Mouse (Mus musculus): Measurements from ENCODE around the gene Plagl1. TPM values are rescaled to one million over a fixed set of nuclear protein-coding genes. Genes with fewer than 3 reads are reported as not detected.
"Not testable (repeated sequence)": the region's sequence is repeated elsewhere in the genome, so short reads cannot be mapped to it uniquely, and the experiment has no call there.

Plagl1 gene
- 43.8 and 47.5 TPM in 2 replicates for polyA plus RNA-seq (2012; rRNA removed)

DNA sequence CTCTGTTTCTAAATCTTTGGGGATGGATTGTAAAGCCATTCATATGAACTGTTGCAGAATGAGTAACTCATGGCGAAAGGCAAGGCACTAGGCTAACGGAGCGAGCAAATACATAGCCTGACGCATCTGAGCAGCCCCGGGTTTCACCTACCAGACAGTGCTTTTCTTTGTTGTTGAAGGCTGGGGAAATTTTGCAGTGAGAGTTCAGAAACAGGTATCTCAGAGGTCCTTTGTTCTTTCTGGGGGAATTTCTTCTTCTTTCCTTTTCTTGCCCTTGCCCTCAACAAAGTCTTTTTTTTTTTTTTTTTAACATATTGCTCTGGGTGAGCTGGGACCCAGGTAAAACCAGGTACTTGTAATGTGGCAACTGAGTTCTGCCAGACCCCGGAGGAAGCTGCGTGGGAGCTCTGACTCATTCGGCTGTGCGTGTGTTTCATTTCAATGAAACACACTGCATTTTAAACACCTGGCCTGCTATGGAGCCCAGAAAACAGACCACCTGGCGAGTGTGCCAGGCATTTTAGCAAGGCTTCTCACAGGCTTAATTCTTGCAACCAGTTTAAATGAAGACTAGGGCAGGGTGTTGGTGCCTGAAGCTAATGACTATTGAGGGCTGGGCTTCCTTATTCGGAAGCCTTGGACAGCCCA, at the start of gene Plagl1:
Gene Plagl1, plus strand, starts transcription at position 484 of the 648 bp plus-strand sequence.
- no peak for DNase-seq (ENCODE audit: low read depth)

DNA sequence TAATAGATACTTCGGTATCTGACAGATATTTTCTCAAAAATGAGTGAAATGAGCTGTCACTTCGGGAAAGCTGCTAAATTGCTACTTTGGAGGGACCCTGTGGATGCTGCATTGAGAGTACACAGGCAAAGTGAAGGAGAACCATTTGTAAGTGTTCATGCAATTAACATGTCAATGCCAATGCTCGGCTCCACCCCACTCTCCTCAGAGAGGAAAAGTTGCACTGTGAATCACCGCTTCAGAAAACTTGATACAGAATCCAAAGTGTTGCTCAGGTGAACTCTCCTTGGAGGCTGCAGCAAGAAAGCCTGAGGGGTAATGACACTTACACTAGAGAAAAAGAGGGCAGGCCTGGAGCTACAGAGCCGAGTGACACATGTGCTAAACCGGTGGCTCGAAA, 46.3 kb upstream of the Plagl1 start:
- DNase-seq (ENCODE audit: low read depth) = no peak

DNA sequence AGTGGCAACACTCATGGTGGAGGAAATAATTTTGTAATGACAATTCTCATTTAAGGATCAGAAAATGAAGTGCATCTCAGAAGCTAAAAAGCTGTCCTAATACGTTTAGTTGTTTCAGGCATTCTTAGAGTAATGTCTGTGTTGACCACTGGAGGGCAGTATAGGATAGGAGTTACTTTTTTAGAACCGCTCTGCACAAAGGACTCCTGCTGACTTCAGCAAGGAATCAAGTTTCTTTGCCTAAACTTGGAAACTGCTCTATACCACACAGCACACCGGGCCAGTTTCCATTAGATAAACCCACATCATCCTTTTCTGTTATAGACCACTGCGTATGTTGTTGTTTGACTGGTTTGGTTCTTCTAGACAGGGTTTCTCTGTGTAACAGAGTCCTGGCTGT, 43.7 kb upstream of the Plagl1 start:
- no peak for DNase-seq (ENCODE audit: low read depth)

DNA sequence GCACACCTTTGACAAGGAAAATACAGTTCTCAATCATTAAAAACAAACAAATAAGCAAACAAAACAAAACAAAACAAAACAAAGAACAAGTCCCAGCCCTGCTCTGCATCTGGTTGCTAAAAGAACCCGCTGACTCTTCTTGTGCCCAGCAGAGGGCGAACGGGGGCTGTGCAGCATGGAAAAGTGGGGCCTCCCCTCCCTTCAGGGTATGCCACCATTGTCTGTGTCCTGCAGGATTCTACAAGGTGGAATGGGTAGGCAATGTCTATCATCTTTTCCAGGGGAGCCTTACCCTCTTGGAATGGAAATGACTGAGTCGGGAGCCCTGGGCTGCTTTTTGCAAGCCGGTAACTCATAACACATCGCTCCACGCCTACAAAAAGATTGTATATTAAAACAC, 41.8 kb upstream of the Plagl1 start:
- DNase-seq (ENCODE audit: low read depth) = no peak

DNA sequence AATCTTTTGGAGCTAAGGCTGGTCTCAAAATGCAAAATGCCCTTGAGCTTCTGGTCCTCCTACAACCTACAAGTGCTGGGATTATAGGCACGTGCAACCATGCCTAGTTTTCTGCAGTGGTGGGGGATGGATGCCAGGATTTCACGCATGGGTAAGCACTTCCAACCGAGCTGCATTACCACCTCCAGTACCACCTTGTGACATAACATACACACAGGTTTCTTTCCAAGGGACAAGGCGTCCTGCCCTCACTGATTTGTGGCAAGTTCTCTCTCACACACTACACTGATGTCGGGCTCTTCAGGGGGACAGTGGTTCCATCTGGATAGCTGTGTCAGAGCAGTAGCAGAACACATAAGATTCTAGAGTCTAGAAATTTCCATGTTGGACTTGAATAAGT, 41.3 kb upstream of the Plagl1 start:
- DNase-seq (ENCODE audit: low read depth) = no peak

DNA sequence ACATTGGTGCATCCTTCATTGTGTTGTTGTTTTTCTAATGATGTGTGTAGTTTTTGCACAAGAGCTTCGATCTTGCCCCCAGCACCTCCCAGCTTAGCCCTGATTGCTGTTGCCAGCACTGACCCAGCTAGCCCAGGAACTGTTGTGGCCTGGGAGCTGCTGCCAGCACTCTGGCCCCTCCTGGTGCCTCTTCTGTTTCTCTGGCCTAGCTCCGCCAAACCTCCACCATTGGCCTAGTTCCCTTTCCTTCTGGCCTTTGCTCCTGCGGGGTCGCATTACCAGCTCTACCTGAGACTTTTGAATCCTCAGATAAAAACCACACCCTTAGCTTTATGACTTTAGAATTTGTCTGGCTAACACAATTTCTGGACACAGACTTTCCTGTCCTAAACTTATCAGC, 38.2 kb upstream of the Plagl1 start:
- no peak for DNase-seq (ENCODE audit: low read depth)

DNA sequence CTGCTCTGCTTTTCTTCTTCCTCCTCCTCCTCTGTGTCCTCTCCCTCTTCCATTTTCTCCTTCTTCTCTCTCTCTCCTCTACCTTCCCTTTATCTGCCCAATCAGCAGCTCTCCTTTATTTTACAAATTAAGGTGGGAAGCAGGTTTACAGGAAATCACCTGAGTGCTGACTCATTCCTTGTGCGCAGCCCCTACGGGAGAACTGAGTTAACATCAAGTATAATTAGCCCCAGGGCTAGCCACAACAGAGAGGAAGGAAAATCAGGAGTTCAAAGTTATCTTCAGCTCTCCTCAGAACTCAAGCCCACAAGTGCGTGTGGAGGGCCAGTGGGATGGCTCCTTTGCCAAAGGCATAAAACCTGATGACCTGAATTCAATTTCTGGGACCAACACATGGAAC, 36.3 kb upstream of the Plagl1 start:
- DNase-seq (ENCODE audit: low read depth) = not testable (repeated sequence)

DNA sequence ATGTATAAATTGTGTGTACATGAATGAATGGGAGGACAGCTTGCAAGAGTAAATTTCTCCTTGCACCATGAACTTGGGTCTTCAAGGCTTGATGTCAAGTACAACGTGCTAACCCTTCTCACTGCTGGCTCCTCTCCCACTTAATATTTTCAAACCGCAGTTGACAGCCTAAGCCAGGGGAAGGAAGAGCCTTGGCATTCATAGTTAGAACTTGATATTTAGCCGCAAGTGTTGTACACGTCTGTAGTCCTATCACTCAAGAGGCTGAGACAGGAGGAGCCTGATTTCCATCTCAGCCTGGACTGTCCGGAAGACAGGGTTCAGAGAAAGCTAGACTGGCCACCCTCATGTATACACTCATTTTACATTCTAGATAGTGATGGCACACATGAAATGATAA, 32.6 kb upstream of the Plagl1 start:
- DNase-seq (ENCODE audit: low read depth) = no peak

DNA sequence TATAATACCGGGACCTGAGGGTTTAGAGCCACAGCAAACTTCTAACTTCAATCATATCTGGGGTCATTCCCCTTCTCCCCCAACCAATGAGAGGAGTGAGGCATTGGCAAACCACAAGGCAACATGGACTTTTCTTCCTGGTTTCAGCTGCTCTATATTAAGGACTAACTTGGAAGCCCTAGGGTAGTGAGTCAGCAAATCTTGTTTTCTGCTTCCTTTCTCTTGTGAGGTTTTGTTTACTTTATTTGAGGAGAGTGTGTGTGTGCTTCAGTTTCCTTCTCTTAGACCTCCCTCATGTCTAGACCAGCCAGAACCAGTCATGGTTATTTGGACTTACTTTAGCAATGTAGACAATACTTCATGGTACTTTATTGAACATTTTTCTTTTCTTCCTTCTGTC, 32.1 kb upstream of the Plagl1 start:
- no peak for DNase-seq (ENCODE audit: low read depth)

DNA sequence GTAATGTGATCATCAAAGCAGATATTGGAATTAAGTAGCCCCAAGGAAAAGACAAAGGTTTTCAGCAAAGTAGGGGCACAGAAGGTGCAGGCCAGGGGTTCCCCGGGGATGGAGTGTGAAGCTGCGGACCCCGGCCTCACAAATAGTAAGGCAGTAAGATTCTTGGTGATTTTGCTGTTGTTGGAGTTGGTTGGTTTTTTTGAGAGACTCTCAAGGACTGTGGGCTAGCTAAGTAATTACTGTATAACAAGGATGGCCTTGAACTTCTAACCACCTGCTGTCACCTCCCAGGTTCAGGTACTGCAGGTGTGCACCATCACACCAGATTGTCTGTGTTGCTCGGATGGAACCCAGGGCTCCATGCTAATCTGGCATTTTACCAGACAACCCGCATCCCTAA, 30.9 kb upstream of the Plagl1 start:
- DNase-seq (ENCODE audit: low read depth) = no peak

DNA sequence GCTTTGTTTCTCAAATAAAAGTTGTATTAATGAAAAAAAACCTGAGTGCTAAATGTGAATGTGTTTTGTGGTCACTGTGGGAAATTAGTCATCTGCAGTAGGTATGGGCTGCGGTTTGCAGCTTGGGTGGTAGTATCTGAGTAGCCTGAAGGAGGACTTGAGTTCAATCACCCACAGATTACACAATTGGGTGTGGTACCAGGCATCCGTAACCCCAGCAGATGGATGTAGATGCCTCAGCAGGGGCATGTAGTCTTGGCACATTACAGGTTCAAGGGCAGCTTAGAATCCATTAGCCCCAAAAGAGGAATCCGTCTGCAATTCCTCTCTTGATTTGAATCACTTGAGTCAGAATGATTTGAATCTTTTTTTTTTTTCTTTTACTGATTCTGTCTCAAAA, 25.0 kb upstream of the Plagl1 start:
- DNase-seq (ENCODE audit: low read depth) = no peak

DNA sequence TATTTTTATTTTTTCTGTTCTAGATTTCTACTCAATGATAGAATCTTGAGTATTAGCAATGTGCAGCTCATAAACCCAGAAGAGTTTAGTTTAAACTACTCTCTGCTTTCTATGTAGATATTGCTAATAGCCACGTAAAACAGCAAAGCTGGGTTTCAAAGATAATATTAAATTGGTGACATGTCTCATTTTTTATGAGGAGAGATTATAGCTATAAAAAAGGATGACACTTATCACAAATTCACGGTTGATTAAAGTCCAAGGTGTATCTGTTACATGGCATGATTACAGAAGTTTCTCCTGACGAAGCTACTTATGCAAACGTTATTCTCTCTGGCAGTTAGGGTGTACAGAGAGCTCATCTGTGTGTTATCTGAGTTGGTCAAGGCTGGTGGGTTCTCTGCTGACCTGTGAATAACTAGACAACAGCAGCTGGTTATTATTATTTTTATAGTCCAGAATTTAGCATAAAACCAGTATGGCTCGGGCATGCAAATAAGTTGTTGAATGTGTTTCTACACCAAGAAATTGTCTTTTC, 20.6 kb upstream of the Plagl1 start:
- DNase-seq (ENCODE audit: low read depth) = no peak

DNA sequence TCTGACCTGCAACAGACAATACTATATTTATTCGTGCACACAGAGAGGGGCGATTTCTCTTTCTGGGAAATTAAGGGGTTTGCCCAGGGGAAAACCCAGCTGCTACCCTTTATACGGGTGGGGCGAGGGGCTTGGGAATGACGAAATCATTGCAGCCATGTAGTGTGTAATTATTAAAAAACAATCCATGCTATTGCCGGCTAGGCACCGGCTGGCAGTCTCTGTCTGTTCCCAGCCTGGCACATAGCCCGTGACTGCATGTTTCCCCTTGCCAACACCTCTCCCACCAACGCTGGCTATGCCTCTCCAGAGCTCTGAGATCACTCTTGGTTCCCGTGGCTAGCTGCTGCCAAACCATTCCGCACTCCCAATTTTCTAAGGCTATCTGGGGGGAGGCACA, 15.6 kb upstream of the Plagl1 start:
- no peak for DNase-seq (ENCODE audit: low read depth)

DNA sequence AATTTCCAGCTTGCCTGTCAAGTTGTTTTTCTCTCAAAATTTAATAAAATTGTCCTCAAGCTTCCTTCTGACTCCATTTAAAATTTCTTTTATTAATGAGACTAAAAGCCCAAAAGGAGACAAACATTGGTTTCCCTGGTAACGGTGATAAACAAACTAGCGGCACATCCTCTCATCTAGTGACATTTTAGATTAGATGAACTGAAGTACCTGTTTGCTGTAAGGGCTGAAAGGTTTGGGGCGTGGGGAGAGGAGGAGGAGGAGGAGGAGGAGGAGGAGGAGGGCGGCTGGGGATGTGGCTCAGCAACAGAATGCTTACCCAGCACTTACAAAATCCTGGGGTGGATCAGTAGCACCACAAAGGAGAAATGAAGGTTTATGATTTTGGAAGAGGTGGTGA, 12.5 kb upstream of the Plagl1 start:
- DNase-seq (ENCODE audit: low read depth) = no peak

DNA sequence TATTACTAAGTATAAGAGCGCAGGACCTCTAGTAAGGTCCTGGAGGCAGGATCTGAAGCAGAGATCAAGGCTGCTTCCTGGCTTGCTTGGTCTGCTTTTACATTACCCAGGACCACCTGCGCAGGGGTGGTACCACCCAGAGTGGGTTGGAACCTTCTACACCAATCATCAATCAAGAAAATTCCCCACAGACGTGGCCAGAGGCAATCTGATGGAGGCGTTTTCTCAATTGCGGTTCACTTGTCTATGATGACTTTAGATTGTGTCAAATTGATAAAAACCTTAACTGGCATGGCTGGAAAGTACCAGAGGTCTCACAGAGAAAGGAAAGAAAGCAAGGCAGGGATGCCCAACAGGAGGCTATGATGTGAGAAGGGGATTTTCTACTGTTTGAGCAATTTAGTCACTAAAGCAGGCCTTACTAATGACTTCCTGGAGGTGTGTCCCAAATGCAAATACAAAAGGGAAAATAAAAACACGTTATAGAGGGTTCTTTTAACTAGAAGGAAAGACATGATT, 3.4 kb upstream of the Plagl1 start:
- no peak for DNase-seq (ENCODE audit: low read depth)

DNA sequence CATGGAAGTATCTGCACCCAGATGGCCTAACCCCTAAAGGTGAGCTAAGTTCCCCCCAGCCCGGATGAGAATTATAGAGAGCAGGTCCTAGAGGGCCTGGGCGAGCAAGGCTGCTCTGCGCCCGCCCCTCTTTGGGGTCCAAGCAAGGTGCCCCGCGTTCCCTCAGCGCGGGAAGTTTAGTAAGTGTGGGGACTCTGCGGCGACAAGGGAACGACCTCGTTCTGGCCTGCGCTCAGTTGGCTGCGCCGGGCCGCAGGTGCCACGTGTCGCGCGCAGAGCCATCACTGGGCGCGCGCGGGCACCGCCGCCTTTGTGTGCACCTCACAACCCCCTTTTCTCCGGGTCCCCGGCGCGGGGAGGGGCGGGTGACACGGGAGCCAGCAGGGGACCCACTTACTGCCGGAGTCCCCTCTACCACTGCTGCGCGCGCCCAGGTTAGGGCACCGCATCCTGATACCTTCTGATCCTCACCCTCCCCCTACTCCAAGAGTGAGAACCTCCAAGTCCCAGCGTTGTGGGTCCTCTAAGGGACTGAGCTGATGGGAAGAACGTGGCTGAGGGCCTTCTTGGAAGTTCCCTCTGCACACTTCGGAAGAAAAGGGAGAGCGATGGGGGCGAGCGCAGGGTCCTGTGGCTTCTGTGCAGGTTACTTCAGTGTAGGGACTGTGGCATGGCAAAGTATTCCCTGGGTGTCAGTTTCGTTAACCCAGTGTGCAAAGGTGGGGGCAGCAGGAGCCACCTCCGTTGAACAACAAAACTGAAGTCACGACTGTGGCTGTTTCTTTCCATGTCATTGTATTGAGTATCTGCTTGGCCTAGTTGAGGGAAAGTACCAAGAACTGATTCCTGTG, 742 bp downstream of the Plagl1 start:
- DNase-seq (ENCODE audit: low read depth) = no peak

DNA sequence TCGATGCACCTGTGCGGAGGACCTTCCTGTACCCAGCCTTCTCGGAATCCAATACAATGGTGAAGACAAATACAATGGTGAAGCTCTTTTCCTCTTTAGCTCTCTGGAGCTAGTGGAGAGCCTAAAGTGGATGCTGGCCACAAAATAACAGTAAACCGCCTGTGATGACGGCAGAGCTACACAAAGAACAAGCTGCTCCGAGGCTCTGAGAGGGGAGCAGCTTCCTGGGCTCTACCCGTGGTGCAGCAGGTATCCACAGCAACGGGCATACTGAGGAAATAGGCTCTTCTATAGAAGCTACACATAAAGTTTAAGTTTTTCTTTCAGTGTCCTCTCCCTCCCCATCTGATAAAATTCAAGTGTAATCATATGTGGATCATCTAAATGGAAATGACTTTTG, 2.1 kb downstream of the Plagl1 start:
- DNase-seq (ENCODE audit: low read depth) = no peak

DNA sequence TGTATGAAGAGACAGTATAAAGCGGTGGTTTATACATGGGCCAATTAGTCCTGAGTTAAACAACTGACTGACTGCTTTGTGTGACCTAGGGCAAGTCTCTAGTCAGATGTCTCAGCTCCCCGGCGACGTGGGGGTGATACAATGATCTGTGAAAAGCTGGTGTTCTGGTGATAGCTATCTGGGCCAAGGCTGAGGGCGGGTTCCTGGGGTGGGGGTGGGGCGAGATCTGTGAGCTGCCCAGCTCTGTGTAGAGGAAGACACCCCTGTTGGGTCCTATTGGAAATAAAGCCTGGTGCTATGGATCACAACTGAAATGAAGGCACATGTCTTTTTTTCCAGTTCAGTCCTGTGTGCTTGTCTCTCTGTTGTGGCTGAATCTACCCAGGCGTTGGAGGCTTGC, 3.2 kb downstream of the Plagl1 start:
- no peak for DNase-seq (ENCODE audit: low read depth)

DNA sequence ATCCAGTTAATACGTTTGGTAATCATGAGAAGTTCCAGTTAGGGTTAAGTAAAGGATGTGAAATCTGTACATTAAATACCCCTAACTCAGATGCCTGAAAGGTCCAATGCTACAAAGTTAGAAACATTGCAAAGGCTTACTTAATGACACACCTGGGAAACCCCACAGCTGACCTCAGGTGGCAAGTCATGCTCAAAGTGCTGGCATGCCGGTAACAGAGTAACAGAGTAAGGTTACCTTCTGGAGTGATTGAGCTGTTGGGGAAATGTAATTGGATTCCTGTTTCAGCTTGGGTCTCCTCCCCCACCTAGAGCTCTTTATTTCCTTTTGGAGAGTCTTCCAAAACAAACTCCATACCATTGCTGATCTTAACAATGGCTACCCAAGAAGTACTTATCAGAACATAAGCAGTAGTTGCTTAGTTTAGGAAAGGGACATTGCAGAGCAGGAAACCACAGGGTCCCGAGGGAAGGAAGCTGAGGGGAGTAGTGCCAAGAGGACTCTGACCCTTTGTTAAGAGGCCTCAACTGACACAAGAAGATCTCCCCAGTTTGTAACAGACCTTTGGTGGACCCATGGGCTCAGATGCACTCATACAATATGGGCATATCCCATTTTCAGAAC, 4.9 kb downstream of the Plagl1 start:
- DNase-seq (ENCODE audit: low read depth) = no peak

DNA sequence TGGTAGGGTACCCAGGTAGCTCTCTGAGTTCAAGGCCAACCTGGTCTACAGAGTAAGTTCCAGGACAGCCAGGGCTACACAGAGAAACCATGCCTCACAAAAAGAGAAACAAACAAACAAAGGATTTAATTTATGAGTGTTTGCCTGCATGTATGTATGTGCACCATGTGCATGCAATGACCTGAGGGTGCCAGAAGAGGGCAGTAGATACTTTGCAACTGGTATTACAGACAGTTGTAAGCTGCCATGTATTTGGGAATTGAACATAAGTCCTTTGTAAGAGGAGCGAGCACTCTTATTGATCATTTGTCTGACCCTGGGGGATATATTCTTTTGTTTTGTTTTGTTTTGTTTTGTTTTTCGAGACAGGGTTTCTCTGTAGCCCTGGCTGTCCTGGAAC, 10.7 kb downstream of the Plagl1 start:
- no peak for DNase-seq (ENCODE audit: low read depth)

DNA sequence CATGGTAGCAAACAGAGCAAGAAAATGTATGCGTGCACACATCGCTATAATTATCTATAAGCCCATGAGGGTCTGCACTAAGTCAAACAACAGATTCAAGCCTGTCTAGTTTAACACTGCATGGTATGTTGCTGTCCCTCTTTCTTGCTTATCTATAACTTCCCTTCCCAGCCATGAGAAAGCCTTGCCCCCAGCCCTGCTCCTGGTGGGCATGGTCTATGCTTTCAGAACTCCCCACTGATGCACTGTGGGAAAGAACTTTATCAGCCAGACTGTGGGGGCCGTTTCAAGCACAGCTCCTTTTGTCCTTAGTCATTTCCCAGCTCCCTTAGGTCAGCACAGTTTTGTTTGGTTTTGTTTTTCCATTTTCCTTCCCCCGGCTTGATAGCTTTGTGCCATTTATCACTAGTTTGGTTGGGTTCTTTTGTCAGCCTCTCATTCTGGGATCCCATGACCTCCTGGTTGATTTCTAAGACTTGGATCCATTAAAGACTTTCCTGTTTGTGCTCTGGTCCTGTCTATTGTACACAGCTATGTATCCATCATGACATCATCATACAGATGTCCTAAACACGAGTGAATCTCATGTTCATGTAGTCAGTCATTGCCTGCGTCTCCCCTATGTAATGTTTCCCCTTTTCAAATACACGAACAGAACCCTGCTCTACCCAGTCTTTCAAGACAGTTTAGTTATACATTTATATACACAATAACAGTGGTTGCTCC, 16.7 kb downstream of the Plagl1 start:
- no peak for DNase-seq (ENCODE audit: low read depth)

DNA sequence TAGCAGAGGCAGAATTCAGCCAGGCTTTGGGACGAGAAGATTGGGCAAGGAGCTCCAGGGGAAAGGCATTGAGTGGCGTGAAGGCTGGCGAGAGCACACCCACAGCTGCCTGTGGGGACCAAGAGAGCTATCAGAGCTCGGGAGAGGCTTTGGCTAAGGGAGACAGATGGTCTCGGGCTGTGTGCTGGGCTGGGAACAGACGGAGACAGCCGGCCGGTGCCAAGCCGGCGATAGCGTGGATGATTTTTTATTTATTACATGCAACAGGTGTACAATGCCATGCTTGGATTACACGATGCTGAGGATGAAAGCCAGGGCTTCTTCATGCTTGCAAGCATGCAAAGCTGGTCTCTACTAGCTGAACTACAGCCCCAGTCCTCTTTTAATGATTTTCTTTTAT, 22.2 kb downstream of the Plagl1 start:
- no peak for DNase-seq (ENCODE audit: low read depth)
